Mouse (Mus musculus) intestine, embryonic 15.5 days (tissue): ENCODE measurements at regions not wholly inside any gene's neighbourhood (a gene's known extent, or its start where the extent isn't known, plus 50 kb on each side); places are given as distances from the start of the nearest gene placed in this dataset.
"Not testable (repeated sequence)": the region's sequence is repeated elsewhere in the genome, so short reads cannot be mapped to it uniquely, and the experiment has no call there.

ENCODE experiments used
- ATAC-seq: fragments of 200-750 bp; cut with Nextera tagmentation; 2 replicates; pipeline ENCODE4 v1.8.0; 2017; ENCODE audit warnings: moderate TSS enrichment, moderate library complexity
- H3K27ac ChIP-seq: fragments of 300-500 bp; sonication (generic); 2 replicates; pipeline ENCODE4 v1.5.1; 2015; ENCODE audit warnings: mild to moderate bottlenecking, inconsistent platforms
- H3K27me3 ChIP-seq: fragments of 300-500 bp; sonication (generic); replicated peaks from 2 replicates; pipeline ENCODE4 v1.6.1; 2015; ENCODE audit warnings: inconsistent platforms
- H3K36me3 ChIP-seq: fragments of 300-500 bp; sonication (generic); 2 replicates; pipeline ENCODE4 v1.6.1; 2015; ENCODE audit warnings: inconsistent platforms
- H3K4me1 ChIP-seq: fragments of 300-500 bp; sonication (generic); replicated peaks from 2 replicates; pipeline ENCODE4 v1.6.1; 2015; ENCODE audit warnings: inconsistent platforms
- H3K4me2 ChIP-seq: fragments of 300-500 bp; sonication (generic); replicated peaks from 2 replicates; pipeline ENCODE4 v1.6.1; 2015; ENCODE audit warnings: mild to moderate bottlenecking, inconsistent platforms
- H3K4me3 ChIP-seq: fragments of 300-500 bp; sonication (generic); replicated peaks from 2 replicates; pipeline ENCODE4 v1.5.1; 2015; ENCODE audit warnings: inconsistent platforms
- H3K9ac ChIP-seq: fragments of 300-500 bp; sonication (generic); 2 replicates; pipeline ENCODE4 v1.6.1; 2015; ENCODE audit warnings: inconsistent platforms
- H3K9me3 ChIP-seq: fragments of 300-500 bp; sonication (generic); 2 replicates; pipeline ENCODE4 v1.6.1; 2016; ENCODE audit warnings: inconsistent platforms
- WGBS: fragments of 180-500 bp; shearing (Covaris S2); methylation state at CpG from one replicate; pipeline ENCODE4 v1.1.7; 2015; 5-methylcytosine and 5-hydroxymethylcytosine counted together

GRCm38 (mm10) chr13:32426199-32426598, 87.7 kb upstream of the Gmds start:
- no peak for ATAC-seq
- Histone ChIP-seq H3K9ac (no peak overlapping the region), H3K4me3 (no peak overlapping the region), H3K9me3 (no peaks in the 10 kb centered on the region), H3K4me2 (no peak overlapping the region), H3K27me3 (no peaks in the 10 kb centered on the region), H3K36me3 (no peaks in the 10 kb centered on the region), H3K4me1 (no peaks in the 10 kb centered on the region), H3K27ac (no peak overlapping the region)
- 84% methylated on average over 7 of the region's 7 CpGs for WGBS

- 88% methylated on average over 9 of the region's 9 CpGs for WGBS
- not testable (repeated sequence) for H3K9me3 ChIP-seq
These were observed 86.0 kb upstream of the Gmds start for GRCm38 (mm10) chr13:32424543-32424942.

GRCm38 (mm10) chr13:32422485-32422884, 83.9 kb upstream of the Gmds start:
- H3K4me2 ChIP-seq = no peak overlapping the region
- no peaks in the 10 kb centered on the region for H3K27me3 ChIP-seq
- H3K9me3 ChIP-seq = no peaks in the 10 kb centered on the region
- H3K27ac ChIP-seq = no peak overlapping the region
- no peak overlapping the region for H3K9ac ChIP-seq
- ATAC-seq = no peak
- H3K4me3 ChIP-seq = no peak overlapping the region
- WGBS = 59% methylated on average over 2 of the region's 2 CpGs
- no peaks in the 10 kb centered on the region for H3K4me1 ChIP-seq
- H3K36me3 ChIP-seq = no peaks in the 10 kb centered on the region

More at GRCm38 (mm10) chr13:32424543-32424942, 86.0 kb upstream of the Gmds start:
- H3K27ac ChIP-seq, H3K36me3 ChIP-seq, H3K4me1 ChIP-seq, H3K4me3 ChIP-seq, H3K27me3 ChIP-seq, H3K4me2 ChIP-seq, H3K9ac ChIP-seq, ATAC-seq: not testable (repeated sequence)

- WGBS = 81% methylated on average over 6 of the region's 6 CpGs
- H3K4me1 ChIP-seq = no peaks in the 10 kb centered on the region
- no peak overlapping the region for H3K4me3 ChIP-seq
- H3K4me2 ChIP-seq = no peak overlapping the region
- no peak overlapping the region for H3K9ac ChIP-seq
- no peak overlapping the region for H3K27ac ChIP-seq
- no peaks in the 10 kb centered on the region for H3K36me3 ChIP-seq
- ATAC-seq = no peak
- H3K9me3 ChIP-seq = no peaks in the 10 kb centered on the region
- no peaks in the 10 kb centered on the region for H3K27me3 ChIP-seq
These were observed 80.8 kb upstream of the Gmds start for GRCm38 (mm10) chr13:32419326-32419725.

- H3K4me1 ChIP-seq = no peaks in the 10 kb centered on the region
- H3K4me3 ChIP-seq = no peak overlapping the region
- WGBS = 85% methylated on average over 2 of the region's 2 CpGs
- no peaks in the 10 kb centered on the region for H3K36me3 ChIP-seq
- H3K27me3 ChIP-seq = no peaks in the 10 kb centered on the region
- no peak overlapping the region for H3K9ac ChIP-seq
- ATAC-seq = no peak
- no peak overlapping the region for H3K27ac ChIP-seq
- no peak overlapping the region for H3K4me2 ChIP-seq
- no peaks in the 10 kb centered on the region for H3K9me3 ChIP-seq
These were observed 80.1 kb upstream of the Gmds start for GRCm38 (mm10) chr13:32418655-32419054.

- Histone ChIP-seq H3K9me3 (no peaks in the 10 kb centered on the region), H3K4me2 (no peak overlapping the region), H3K4me3 (no peak overlapping the region), H3K27me3 (no peaks in the 10 kb centered on the region), H3K36me3 (no peaks in the 10 kb centered on the region), H3K27ac (no peak overlapping the region), H3K4me1 (no peaks in the 10 kb centered on the region), H3K9ac (no peak overlapping the region)
- ATAC-seq = no peak
These were observed 79.4 kb upstream of the Gmds start for GRCm38 (mm10) chr13:32417907-32418306.

- Histone ChIP-seq H3K27me3 (no peaks in the 10 kb centered on the region), H3K4me2 (no peak overlapping the region), H3K9me3 (no peaks in the 10 kb centered on the region), H3K4me1 (no peaks in the 10 kb centered on the region), H3K36me3 (no peaks in the 10 kb centered on the region), H3K4me3 (no peak overlapping the region), H3K27ac (no peak overlapping the region), H3K9ac (no peak overlapping the region)
- peak; percentile 78 for ATAC-seq
- WGBS = 47% methylated on average over 14 of the region's 14 CpGs
These were observed 72.9 kb upstream of the Gmds start for GRCm38 (mm10) chr13:32411287-32411935.

- Histone ChIP-seq H3K4me1 (no peaks in the 10 kb centered on the region), H3K27me3 (no peaks in the 10 kb centered on the region), H3K4me3 (no peak overlapping the region), H3K27ac (no peak overlapping the region), H3K9me3 (no peaks in the 10 kb centered on the region), H3K4me2 (no peak overlapping the region), H3K9ac (no peak overlapping the region), H3K36me3 (no peaks in the 10 kb centered on the region)
- no peak for ATAC-seq
- 68% methylated on average over 6 of the region's 6 CpGs for WGBS
These were observed 71.5 kb upstream of the Gmds start for GRCm38 (mm10) chr13:32410065-32410464.

- Histone ChIP-seq H3K27me3 (no peaks in the 10 kb centered on the region), H3K4me2 (no peak overlapping the region), H3K4me3 (no peak overlapping the region), H3K9ac (no peak overlapping the region), H3K27ac (no peak overlapping the region), H3K4me1 (no peaks in the 10 kb centered on the region), H3K36me3 (no peaks in the 10 kb centered on the region), H3K9me3 (no peaks in the 10 kb centered on the region)
- WGBS = 67% methylated on average over 1 of the region's 1 CpGs
- ATAC-seq = no peak
These were observed 60.1 kb upstream of the Gmds start for GRCm38 (mm10) chr13:32398616-32399015.
